Mouse (Mus musculus): ENCODE data around the gene Zfp968. TPM values are rescaled to one million over a fixed set of nuclear protein-coding genes. Genes with fewer than 3 reads are reported as not detected.
"Not testable (repeated sequence)": the region's sequence is repeated elsewhere in the genome, so short reads cannot be mapped to it uniquely, and the experiment has no call there.

Zfp968 gene
- 5.1 and 5.3 TPM in 2 replicates for polyA plus RNA-seq (2015; fragmentation: Nextera tagmentation; extraction: Ambion mirVana)

GRCm38 (mm10) chr2:175372136-175372535 is at the start of gene Zfp968:
Zfp968 (plus strand) TSS chr2:175372436.
- WGBS: no CpG with 5 or more reads among the region's 6 CpGs
- ATAC-seq (ENCODE audit: low FRiP score, low TSS enrichment): not testable (repeated sequence)

GRCm38 (mm10) chr2:175338097-175338496 is 34.1 kb upstream of the Zfp968 start, which contains the start of gene Gm4631:
Gm4631 (minus strand) TSS chr2:175338197.
- not testable (repeated sequence) for DNase-seq (ENCODE audit: low spot score); H3K9me3 ChIP-seq (ENCODE audit: control insufficient read depth, low read length); H3K4me3 ChIP-seq (ENCODE audit: low read depth, low read length); H3K9ac ChIP-seq (ENCODE audit: low read length); H3K4me1 ChIP-seq (replicated peaks; ENCODE audit: control insufficient read depth, insufficient read depth); H3K27ac ChIP-seq (replicated peaks); H3K4me2 ChIP-seq (replicated peaks; ENCODE audit: low read depth); H3K27me3 ChIP-seq (ENCODE audit: control insufficient read depth, insufficient read depth, low read length); H3K36me3 ChIP-seq (ENCODE audit: control insufficient read depth, insufficient read depth, low read length); ATAC-seq (ENCODE audit: low FRiP score, low TSS enrichment)
- no CpG with 5 or more reads among the region's 8 CpGs for WGBS

More at GRCm38 (mm10) chr2:175372136-175372535, at the start of gene Zfp968:
- not testable (repeated sequence) for H3K9me3 ChIP-seq (ENCODE audit: control insufficient read depth, low read length); DNase-seq (ENCODE audit: low spot score); H3K36me3 ChIP-seq (ENCODE audit: control insufficient read depth, insufficient read depth, low read length); H3K4me3 ChIP-seq (ENCODE audit: low read depth, low read length); H3K9ac ChIP-seq (ENCODE audit: low read length); H3K4me2 ChIP-seq (replicated peaks; ENCODE audit: low read depth); H3K27ac ChIP-seq (replicated peaks); H3K27me3 ChIP-seq (ENCODE audit: control insufficient read depth, insufficient read depth, low read length); H3K4me1 ChIP-seq (replicated peaks; ENCODE audit: control insufficient read depth, insufficient read depth)

Other genes starting within 250 kb of the Zfp968 start
- 5.1 and 5.7 TPM in 2 replicates for gene Gm14399, start 230.4 kb upstream of the Zfp968 start, polyA plus RNA-seq (2015; fragmentation: Nextera tagmentation; extraction: Ambion mirVana)
- 0.13 and 0.28 TPM in 2 replicates for gene Gm14443, start 196.6 kb upstream of the Zfp968 start, polyA plus RNA-seq (2015; fragmentation: Nextera tagmentation; extraction: Ambion mirVana)
- 0.62 and 3.6 TPM in 2 replicates for gene Gm14391, start 165.5 kb upstream of the Zfp968 start, polyA plus RNA-seq (2015; fragmentation: Nextera tagmentation; extraction: Ambion mirVana)
- gene Gm14440, start 97.3 kb upstream of the Zfp968 start, polyA plus RNA-seq (2015; fragmentation: Nextera tagmentation; extraction: Ambion mirVana): not detected in 2 replicates
- gene Gm4631, start 34.2 kb upstream of the Zfp968 start, polyA plus RNA-seq (2015; fragmentation: Nextera tagmentation; extraction: Ambion mirVana): 6.9 and 7.1 TPM in 2 replicates
- gene Gm4724, start 63.4 kb downstream of the Zfp968 start, polyA plus RNA-seq (2015; fragmentation: Nextera tagmentation; extraction: Ambion mirVana): 13.1 and 13.6 TPM in 2 replicates
- 5.6 and 5.7 TPM in 2 replicates for gene Zfp965, start 97.5 kb downstream of the Zfp968 start, polyA plus RNA-seq (2015; fragmentation: Nextera tagmentation; extraction: Ambion mirVana)